Comparison of ENCODE assay signal across 9 mouse cellular contexts in the genomic region with DNA sequence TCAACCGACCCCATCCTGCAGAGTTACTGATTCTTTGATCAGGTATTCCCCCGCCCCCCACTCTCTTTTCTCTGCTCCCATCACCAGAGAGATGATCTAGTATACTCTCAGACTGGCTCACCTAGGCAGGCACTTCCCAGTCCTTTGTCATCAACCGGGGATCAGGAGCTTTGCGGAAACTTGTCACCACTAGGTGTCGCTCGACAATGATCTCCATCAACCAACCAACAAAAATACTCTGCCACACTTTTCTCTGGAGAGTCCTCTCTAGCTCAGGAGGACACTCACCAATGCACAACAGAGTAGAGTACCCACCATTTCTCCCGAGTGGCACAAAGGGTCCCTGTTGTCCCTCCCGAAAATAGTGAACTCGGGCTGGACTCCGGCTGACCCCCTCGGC.
DNase-seq lines count a peak whose midpoint lies in the region; ATAC-seq lines count a peak whose summit lies in the region.
"Had no signal": no experiment of that assay in that cellular context is flagged by ENCODE, and none has a peak within 500 bp of the region (broad histone marks: within the 10 kb centered on the region; RNA-seq: fewer than 3 reads in every experiment).

No protein-coding gene starts in this region.

- no peaks in the 10 kb centered on the region for H3K27me3 ChIP-seq in embryonic facial prominence, embryonic 11.5 days (ENCODE audit: control insufficient read depth, insufficient read depth, low read length)
- H3K27me3 ChIP-seq: liver, embryonic 15.5 days had no signal

- H3K36me3 ChIP-seq in embryonic facial prominence, embryonic 11.5 days (replicated peaks; ENCODE audit: control insufficient read depth, insufficient read depth, low read depth, low read length): no peaks in the 10 kb centered on the region
- H3K36me3 ChIP-seq: liver, embryonic 15.5 days had no signal

- peak; percentile 63; the same call in 1 of the 2 replicates for ATAC-seq in embryonic facial prominence, embryonic 11.5 days (replicated peaks; ENCODE audit: insufficient number of reproducible peaks, low FRiP score, low TSS enrichment, low read depth)
- peak; percentile 66; the same call in 1 of the 2 replicates for ATAC-seq in megakaryocyte progenitor cell, adult 5-6 weeks (replicated peaks; ENCODE audit: poor library complexity)

- H3K4me2 ChIP-seq in embryonic facial prominence, embryonic 11.5 days (ENCODE audit: low read depth, low read length): no peak overlapping the region
- H3K4me2 ChIP-seq: liver, embryonic 15.5 days had no signal

- no peaks in the 10 kb centered on the region for H3K9me3 ChIP-seq in embryonic facial prominence, embryonic 11.5 days (replicated peaks; ENCODE audit: control insufficient read depth, low read length)
- H3K9me3 ChIP-seq: liver, embryonic 15.5 days had no signal

- no peak overlapping the region for H3K9ac ChIP-seq in embryonic facial prominence, embryonic 11.5 days (replicated peaks; ENCODE audit: low read length)
- H3K9ac ChIP-seq: liver, embryonic 15.5 days had no signal

- DNase-seq in left cerebral cortex, adult 18-20 months (ENCODE audit: low spot score in 2 of 2): peak; percentile 59 to 72
- DNase-seq in left cerebral cortex, adult 11 months (ENCODE audit: low spot score): no peak
- DNase-seq in adrenal gland, adult 18-20 months (ENCODE audit: low spot score in 2 of 2): peak; percentile 22 to 25
- peak; percentile 79 for DNase-seq in embryonic facial prominence, embryonic 11.5 days (ENCODE audit: low spot score)
- DNase-seq in kidney, adult 18-20 months: peak; percentile 18
- DNase-seq in right cerebral cortex, postnatal 36 days (ENCODE audit: low spot score in 2 of 2): peak; percentile 3 to 17
- DNase-seq in gastrocnemius, adult 18-20 months (ENCODE audit: low spot score): no peak

- 36% methylated on average over 11 of the region's 11 CpGs for WGBS in embryonic facial prominence, embryonic 11.5 days

- no peaks in the 10 kb centered on the region for H3K4me1 ChIP-seq in embryonic facial prominence, embryonic 11.5 days (ENCODE audit: control insufficient read depth, insufficient read depth, low read length)
- H3K4me1 ChIP-seq: liver, embryonic 15.5 days had no signal

- H3K27ac ChIP-seq in embryonic facial prominence, embryonic 11.5 days (replicated peaks; ENCODE audit: low read depth, low read length): no peak overlapping the region
- H3K27ac ChIP-seq: liver, embryonic 15.5 days had no signal

- H3K4me3 ChIP-seq in embryonic facial prominence, embryonic 11.5 days (ENCODE audit: low read depth, low read length): no peak overlapping the region
- H3K4me3 ChIP-seq: liver, embryonic 15.5 days had no signal

Comparison
In these comparisons a context has a peak if more than half of its experiments do, and no peak if none do; other contexts are left out.
1. DNase-seq: peak in left cerebral cortex, adult 18-20 months (2 of 2), adrenal gland, adult 18-20 months (2 of 2), embryonic facial prominence, embryonic 11.5 days (single experiment), kidney, adult 18-20 months (single experiment) and right cerebral cortex, postnatal 36 days (2 of 2); none in left cerebral cortex, adult 11 months (single experiment) and gastrocnemius, adult 18-20 months (single experiment).